Mouse (Mus musculus) myocyte (in vitro differentiated cells): ENCODE data around the gene Rsph4a.

Experiments
- CEBPB ChIP-seq: IDR thresholded peaks from 2 replicates; pipeline ENCODE4 v1.6.1; 2011; ENCODE audit warnings: mild to moderate bottlenecking, moderate library complexity; ENCODE audit not compliant: poor library complexity, insufficient read depth, severe bottlenecking
- E2F4 ChIP-seq: IDR thresholded peaks from one replicate; pipeline ENCODE4 v1.6.1; 2011; ENCODE audit warnings: mild to moderate bottlenecking, control low read depth, moderate library complexity; ENCODE audit not compliant: insufficient read depth
- MAX ChIP-seq: IDR thresholded peaks from one replicate; pipeline ENCODE4 v1.6.1; 2011; ENCODE audit warnings: low read depth, mild to moderate bottlenecking, control low read depth
- MYOG ChIP-seq, 3 experiments: IDR thresholded peaks; one replicate each; pipeline ENCODE4 v1.6.1; 2011; ENCODE audit warnings: control low read depth in 2 of 3, low read depth in 2 of 3, mild to moderate bottlenecking in 2 of 3; ENCODE audit not compliant: insufficient read length in 2 of 3, control insufficient read depth in 1 of 3, insufficient read depth in 1 of 3
- POLR2A ChIP-seq: IDR thresholded peaks from one replicate; pipeline ENCODE4 v1.6.1; 2011; ENCODE audit warnings: low read depth, mild to moderate bottlenecking, control low read depth, moderate library complexity; ENCODE audit not compliant: insufficient read length
- POLR2AphosphoS2 ChIP-seq: IDR thresholded peaks from one replicate; pipeline ENCODE4 v1.6.1; 2011; ENCODE audit warnings: low read depth, control low read depth; ENCODE audit not compliant: insufficient read length
- REST ChIP-seq: IDR thresholded peaks from one replicate; pipeline ENCODE4 v1.6.1; 2011; ENCODE audit warnings: mild to moderate bottlenecking, control low read depth, moderate library complexity; ENCODE audit not compliant: insufficient read depth, insufficient read length
- TCF12 ChIP-seq: IDR thresholded peaks from one replicate; pipeline ENCODE4 v1.6.1; 2011; ENCODE audit warnings: mild to moderate bottlenecking, control low read depth; ENCODE audit not compliant: poor library complexity, insufficient read depth, severe bottlenecking

- TF ChIP-seq POLR2A = peak; percentile 86
- peak; percentile 82 for TF ChIP-seq POLR2AphosphoS2
- TF ChIP-seq E2F4 = peak; percentile 20
- no peak for TF ChIP-seq MAX
- TF ChIP-seq MYOG (IDR thresholded peaks at IDR 0.05; ENCODE audit: control insufficient read depth in 1 of 3, insufficient read depth in 1 of 3, insufficient read length in 2 of 3, low read depth in 2 of 3) = no peak
- no peak for TF ChIP-seq TCF12
- TF ChIP-seq CEBPB = 0 out of 2 replicates have a peak, but pooled peaks have one; percentile 43
- no peak for TF ChIP-seq REST
Measured at GRCm38 (mm10) chr10:33950803-33951583, 46.1 kb downstream of the Rsph4a start, which contains the start of gene Zup1.
